Mouse (Mus musculus) testis, adult 2 months (tissue): ENCODE measurements around the gene Atp6v0e.

ENCODE experiments used
- CTCF ChIP-seq: fragments of 200-500 bp; IDR thresholded peaks from 2 replicates; pipeline ENCODE4 v1.5.1; 2012; ENCODE audit warnings: low read depth, mild to moderate bottlenecking, inconsistent platforms, low read length, moderate library complexity; ENCODE audit not compliant: control insufficient read depth, insufficient read depth, insufficient replicate concordance
- POLR2A ChIP-seq: fragments of 200-500 bp; IDR thresholded peaks from 2 replicates; pipeline ENCODE4 v1.6.1; 2012; ENCODE audit warnings: low read depth, mild to moderate bottlenecking, inconsistent platforms, low read length, moderate library complexity; ENCODE audit not compliant: control insufficient read depth

GRCm38 (mm10) chr17:26618498-26618897 lies 44.5 kb upstream of the Atp6v0e start:
- no peak for TF ChIP-seq POLR2A
- no peak for TF ChIP-seq CTCF
